In genomic region chr10:10216892-10217291, GRCm38 (mm10) we compare ENCODE assay signal across 27 mouse cellular contexts.
DNase-seq lines count a peak whose midpoint lies in the region; ATAC-seq and TF ChIP-seq lines count a peak whose summit lies in the region.
"Had no signal": no experiment of that assay in that cellular context is flagged by ENCODE, and none has a peak within 500 bp of the region (broad histone marks: within the 10 kb centered on the region; RNA-seq: fewer than 3 reads in every experiment).

No protein-coding gene starts in this region.

- no peak overlapping the region for H3K27ac ChIP-seq in forebrain, embryonic 12.5 days
- no peak overlapping the region for H3K27ac ChIP-seq in forebrain, postnatal 0 days (ENCODE audit: low read depth, low read length)
- no peak overlapping the region for H3K27ac ChIP-seq in midbrain, embryonic 13.5 days
- H3K27ac ChIP-seq in midbrain, embryonic 16.5 days (ENCODE audit: low read length), result no peak overlapping the region
- H3K27ac ChIP-seq in hindbrain, embryonic 16.5 days (ENCODE audit: low read depth, low read length), result no peak overlapping the region
- H3K27ac ChIP-seq: embryonic facial prominence, embryonic 10.5 days; hindbrain, embryonic 15.5 days; stomach, postnatal 0 days had no signal

- no peak overlapping the region for H3K9ac ChIP-seq in forebrain, embryonic 12.5 days
- no peak overlapping the region for H3K9ac ChIP-seq in forebrain, postnatal 0 days
- no peak overlapping the region for H3K9ac ChIP-seq in midbrain, embryonic 13.5 days (replicated peaks)
- H3K9ac ChIP-seq in midbrain, embryonic 16.5 days (ENCODE audit: low read depth, low read length), result no peak overlapping the region
- H3K9ac ChIP-seq in hindbrain, embryonic 16.5 days (ENCODE audit: low read depth, low read length), result no peak overlapping the region
- H3K9ac ChIP-seq: heart, embryonic 12.5 days; hindbrain, embryonic 15.5 days had no signal

- ATAC-seq in forebrain, embryonic 12.5 days (ENCODE audit: low FRiP score), result peak; percentile 44; the same call in 1 of the 2 replicates
- no peak for ATAC-seq in forebrain, postnatal 0 days
- ATAC-seq in midbrain, embryonic 13.5 days, result peak; percentile 69
- no peak for ATAC-seq in midbrain, embryonic 16.5 days
- ATAC-seq in hindbrain, embryonic 16.5 days, result 0 out of 2 replicates have a peak, but pooled peaks have one; percentile 27
- ATAC-seq: intestine, embryonic 16.5 days had no signal

- no peak for TF ChIP-seq POLR2A in brain, embryonic 14.5 days (IDR thresholded peaks at IDR 0.05; ENCODE audit: borderline replicate concordance, extremely low read depth, insufficient read depth, insufficient read length, poor library complexity, severe bottlenecking)

- 54% methylated on average over 3 of the region's 3 CpGs for WGBS in forebrain, embryonic 12.5 days
- 55% methylated on average over 3 of the region's 3 CpGs for WGBS in forebrain, postnatal 0 days
- WGBS in midbrain, embryonic 13.5 days, result 45% methylated on average over 3 of the region's 3 CpGs
- 32% methylated on average over 3 of the region's 3 CpGs for whole genome bisulfite sequencing in midbrain, embryonic 16.5 days
- WGBS in hindbrain, embryonic 16.5 days, result 35% methylated on average over 3 of the region's 3 CpGs

- peaks cover 3% of the 10 kb centered on the region; the same call in 1 of the 2 replicates for H3K4me1 ChIP-seq in forebrain, embryonic 12.5 days
- peaks cover 8% of the 10 kb centered on the region; the same call in 1 of the 2 replicates for H3K4me1 ChIP-seq in forebrain, postnatal 0 days (ENCODE audit: insufficient read depth)
- no peaks in the 10 kb centered on the region for H3K4me1 ChIP-seq in midbrain, embryonic 13.5 days (replicated peaks)
- peaks cover 6% of the 10 kb centered on the region; the same call in 1 of the 2 replicates for H3K4me1 ChIP-seq in midbrain, embryonic 16.5 days (ENCODE audit: control insufficient read depth, insufficient read depth, low read length)
- H3K4me1 ChIP-seq in hindbrain, embryonic 16.5 days (ENCODE audit: control insufficient read depth, insufficient read depth, low read depth, low read length), result no peaks in the 10 kb centered on the region
- H3K4me1 ChIP-seq: embryonic facial prominence, embryonic 10.5 days; heart, embryonic 12.5 days; hindbrain, embryonic 15.5 days had no signal

- no peak overlapping the region for H3K4me3 ChIP-seq in forebrain, embryonic 12.5 days (replicated peaks)
- H3K4me3 ChIP-seq in forebrain, postnatal 0 days (ENCODE audit: low read depth, low read length), result no peak overlapping the region
- no peak overlapping the region for H3K4me3 ChIP-seq in midbrain, embryonic 13.5 days (replicated peaks)
- no peak overlapping the region for H3K4me3 ChIP-seq in midbrain, embryonic 16.5 days (ENCODE audit: low read depth, low read length)
- no peak overlapping the region for H3K4me3 ChIP-seq in hindbrain, embryonic 16.5 days (ENCODE audit: low read length)
- H3K4me3 ChIP-seq: embryonic facial prominence, embryonic 10.5 days; heart, embryonic 12.5 days; hindbrain, embryonic 15.5 days; myocyte had no signal

- H3K4me2 ChIP-seq in forebrain, embryonic 12.5 days, result no peak overlapping the region
- no peak overlapping the region for H3K4me2 ChIP-seq in forebrain, postnatal 0 days (ENCODE audit: low read depth)
- no peak overlapping the region for H3K4me2 ChIP-seq in midbrain, embryonic 13.5 days (replicated peaks)
- H3K4me2 ChIP-seq in midbrain, embryonic 16.5 days (ENCODE audit: low read length), result no peak overlapping the region
- no peak overlapping the region for H3K4me2 ChIP-seq in hindbrain, embryonic 16.5 days (ENCODE audit: low read length)
- H3K4me2 ChIP-seq: heart, embryonic 12.5 days; hindbrain, embryonic 15.5 days had no signal

- H3K9me3 ChIP-seq in forebrain, embryonic 12.5 days, result no peaks in the 10 kb centered on the region
- no peaks in the 10 kb centered on the region for H3K9me3 ChIP-seq in forebrain, postnatal 0 days (ENCODE audit: low read length)
- no peaks in the 10 kb centered on the region for H3K9me3 ChIP-seq in midbrain, embryonic 13.5 days
- no peaks in the 10 kb centered on the region for H3K9me3 ChIP-seq in midbrain, embryonic 16.5 days (replicated peaks; ENCODE audit: control insufficient read depth, low read length, poor library complexity, severe bottlenecking)
- H3K9me3 ChIP-seq in hindbrain, embryonic 16.5 days (ENCODE audit: control insufficient read depth, low read length), result no peaks in the 10 kb centered on the region
- H3K9me3 ChIP-seq: embryonic facial prominence, embryonic 10.5 days; G1E; heart, embryonic 12.5 days; hindbrain, embryonic 15.5 days had no signal

- no peaks in the 10 kb centered on the region for H3K36me3 ChIP-seq in forebrain, embryonic 12.5 days (replicated peaks)
- no peaks in the 10 kb centered on the region for H3K36me3 ChIP-seq in forebrain, postnatal 0 days (ENCODE audit: insufficient read depth)
- no peaks in the 10 kb centered on the region for H3K36me3 ChIP-seq in midbrain, embryonic 13.5 days
- no peaks in the 10 kb centered on the region for H3K36me3 ChIP-seq in midbrain, embryonic 16.5 days (ENCODE audit: control insufficient read depth, insufficient read depth, low read length)
- no peaks in the 10 kb centered on the region for H3K36me3 ChIP-seq in hindbrain, embryonic 16.5 days (ENCODE audit: control insufficient read depth, insufficient read depth, low read length)
- H3K36me3 ChIP-seq: embryonic facial prominence, embryonic 10.5 days; G1E; heart, embryonic 12.5 days; hindbrain, embryonic 15.5 days had no signal

- DNase-seq in forebrain, postnatal 0 days, result no peak
- peak; percentile 49 for DNase-seq in brain, embryonic 14.5 days (ENCODE audit: low read depth)
- no peak for DNase-seq in cerebellum, postnatal 25 days
- DNase-seq: adrenal gland, adult 8-10 months; B cell, adult 2 months; cerebellum, adult 18-20 months; cerebellum, postnatal 14 days; gastrocnemius, postnatal 25 days; heart, adult 18-20 months; heart, postnatal 10 days; kidney, postnatal 36 days; layer of hippocampus, postnatal 36 days; lung, postnatal 4 days; right cerebral cortex, postnatal 14 days; thymus, adult 2 months had no signal

- TF ChIP-seq CTCF in forebrain, postnatal 0 days (IDR thresholded peaks at IDR 0.05; ENCODE audit: low read depth), result no peak
- no peak for TF ChIP-seq CTCF in brain, embryonic 14.5 days (IDR thresholded peaks at IDR 0.05; ENCODE audit: borderline replicate concordance, extremely low read depth, insufficient read depth, insufficient read length)

- H3K27me3 ChIP-seq in forebrain, embryonic 12.5 days, result no peaks in the 10 kb centered on the region
- H3K27me3 ChIP-seq in forebrain, postnatal 0 days (ENCODE audit: insufficient read depth, low read length), result no peaks in the 10 kb centered on the region
- H3K27me3 ChIP-seq in midbrain, embryonic 13.5 days, result no peaks in the 10 kb centered on the region
- H3K27me3 ChIP-seq in midbrain, embryonic 16.5 days (ENCODE audit: control insufficient read depth, insufficient read depth, low read depth, low read length), result no peaks in the 10 kb centered on the region
- no peaks in the 10 kb centered on the region for H3K27me3 ChIP-seq in hindbrain, embryonic 16.5 days (replicated peaks; ENCODE audit: control insufficient read depth, insufficient read depth, low read length)
- H3K27me3 ChIP-seq: CH12.LX; heart, embryonic 12.5 days; hindbrain, embryonic 15.5 days had no signal

Comparison
In these comparisons a context has a peak if more than half of its experiments do, and no peak if none do; other contexts are left out.
1. ATAC-seq: peak in forebrain, embryonic 12.5 days (single experiment), midbrain, embryonic 13.5 days (single experiment) and hindbrain, embryonic 16.5 days (single experiment); none in forebrain, postnatal 0 days (single experiment) and midbrain, embryonic 16.5 days (single experiment).